Mouse (Mus musculus) layer of hippocampus, adult 11-12 months (tissue): ENCODE results near the gene Birc3.
"Not testable (repeated sequence)": the region's sequence is repeated elsewhere in the genome, so short reads cannot be mapped to it uniquely, and the experiment has no call there.

ENCODE experiments used
- DNase-seq: peaks from one replicate; pipeline ENCODE4 v3.0.0; 2022; ENCODE audit warnings: low spot score

Gene Birc3

DNA sequence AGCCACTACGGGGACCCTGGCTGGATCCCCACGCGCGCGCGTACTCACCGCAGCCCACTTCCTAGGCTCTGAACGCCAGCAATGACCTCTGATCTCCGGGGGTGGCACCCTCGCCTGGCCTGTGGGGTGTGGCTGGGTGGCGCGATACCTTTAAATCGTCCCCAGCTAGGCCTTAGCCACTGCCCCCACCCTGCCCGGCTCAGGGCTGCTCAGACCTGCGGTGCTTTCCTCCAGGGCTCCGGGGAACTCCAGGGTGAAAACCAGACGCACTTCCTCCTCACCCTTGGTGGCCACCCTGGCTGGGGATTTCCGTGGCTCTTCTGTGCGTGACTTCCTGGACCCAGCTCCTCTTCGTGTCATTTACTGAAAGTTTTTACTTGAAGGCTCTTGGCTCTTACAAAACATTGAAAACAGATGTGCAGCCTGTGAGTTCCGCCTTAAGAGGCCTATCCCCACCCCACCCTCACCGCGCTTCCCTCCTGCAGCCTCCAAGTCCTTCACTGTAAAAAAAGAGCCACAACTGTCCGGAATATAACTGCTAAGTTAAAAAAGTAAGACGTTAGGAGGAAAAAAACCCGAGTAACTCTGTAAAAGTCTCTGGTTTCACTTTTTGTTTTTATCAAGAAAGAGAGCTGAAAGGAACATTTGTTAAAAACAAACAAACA is at the start of gene Birc3:
Gene Birc3, minus strand, starts transcription at position 412 of the 665 bp plus-strand sequence.
- peak; percentile 44 for DNase-seq

DNA sequence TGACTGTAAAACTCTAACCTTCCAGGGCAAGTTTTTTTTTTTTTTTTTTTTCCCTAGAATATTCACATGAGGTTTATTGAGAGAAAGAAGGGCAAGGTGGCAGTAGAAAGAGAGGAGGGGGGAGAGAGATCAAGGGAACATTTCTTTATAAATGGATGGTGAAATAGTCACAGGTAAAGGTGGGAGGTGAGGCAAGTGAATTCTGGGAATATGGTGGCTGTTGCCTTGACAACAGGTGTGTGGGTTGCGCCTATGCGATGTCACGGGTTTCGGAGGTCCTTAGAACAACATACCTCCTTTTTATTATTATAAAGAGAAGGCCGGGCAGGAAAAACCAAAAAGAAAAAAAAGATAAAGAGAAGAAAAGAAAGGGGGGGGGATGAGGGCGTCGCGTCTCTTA is 41.9 kb upstream of the Birc3 start:
- no peak for DNase-seq

DNA sequence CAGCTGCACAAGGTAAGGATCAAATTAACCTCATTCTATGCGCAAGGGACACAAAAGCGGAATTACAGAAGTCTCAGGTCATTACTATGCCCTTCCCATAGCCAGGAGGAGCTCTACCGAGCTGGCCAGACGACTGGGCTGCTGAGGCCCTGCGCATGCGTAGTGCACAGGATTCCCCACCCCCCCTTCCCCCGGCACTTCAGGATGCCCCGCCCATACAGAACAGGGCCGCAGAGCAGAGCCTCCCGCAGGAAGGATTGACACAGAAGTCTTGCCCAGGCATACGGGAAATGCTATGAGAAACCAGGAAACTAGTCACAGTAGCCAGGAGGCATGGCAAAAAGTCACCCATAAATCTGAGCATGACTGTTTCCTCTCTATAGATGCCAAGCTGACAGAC is 41.5 kb upstream of the Birc3 start:
- peak; percentile 19 for DNase-seq

DNA sequence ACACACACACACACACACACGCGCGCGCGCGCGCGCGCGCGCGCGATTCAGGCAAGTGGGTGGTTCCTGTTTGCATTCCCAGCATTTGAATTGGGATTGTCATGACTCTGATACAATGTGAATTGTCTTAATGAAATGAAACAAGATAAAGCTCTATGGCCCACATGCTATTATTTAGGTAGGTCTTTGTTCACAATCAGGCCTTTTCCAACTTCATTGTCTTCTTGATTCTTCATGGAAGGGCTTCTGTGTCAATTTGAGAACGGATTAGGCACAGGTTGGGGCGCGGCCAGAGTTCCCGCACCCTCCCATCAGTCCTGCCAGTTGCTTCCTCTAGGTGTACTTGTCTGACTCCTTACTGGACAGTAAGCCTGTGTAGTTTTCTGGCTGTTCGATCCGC is 41.0 kb upstream of the Birc3 start:
- no peak for DNase-seq

DNA sequence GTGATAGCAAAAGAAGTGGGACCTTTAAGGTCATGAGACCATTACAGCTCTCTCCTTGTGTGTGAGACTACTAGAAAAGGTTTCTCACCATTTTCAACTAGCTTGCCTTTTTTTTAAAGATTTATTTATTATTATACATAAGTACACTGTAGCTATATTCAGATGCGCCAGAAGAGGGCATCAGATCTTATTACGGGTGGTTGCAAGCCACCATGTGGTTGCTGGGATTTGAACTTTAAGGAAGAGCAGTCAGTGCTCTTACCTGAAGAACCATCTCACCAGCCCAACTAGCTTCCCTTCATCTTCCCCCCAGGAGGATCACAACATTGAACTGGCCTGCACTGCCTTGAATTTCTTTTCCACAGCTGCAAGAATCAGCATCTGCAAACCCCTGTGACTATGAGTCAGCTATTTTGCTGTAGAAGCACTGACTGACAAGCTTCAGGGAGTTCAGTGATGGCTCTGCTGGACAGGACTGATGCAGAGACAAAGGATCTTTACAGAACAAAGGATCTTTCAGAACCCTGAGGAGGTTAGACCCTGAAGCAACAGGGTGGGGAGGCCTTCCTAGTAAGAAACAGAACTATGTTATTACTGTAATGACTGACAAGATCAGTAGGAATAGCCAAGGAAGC is 34.5 kb upstream of the Birc3 start:
- no peak for DNase-seq

DNA sequence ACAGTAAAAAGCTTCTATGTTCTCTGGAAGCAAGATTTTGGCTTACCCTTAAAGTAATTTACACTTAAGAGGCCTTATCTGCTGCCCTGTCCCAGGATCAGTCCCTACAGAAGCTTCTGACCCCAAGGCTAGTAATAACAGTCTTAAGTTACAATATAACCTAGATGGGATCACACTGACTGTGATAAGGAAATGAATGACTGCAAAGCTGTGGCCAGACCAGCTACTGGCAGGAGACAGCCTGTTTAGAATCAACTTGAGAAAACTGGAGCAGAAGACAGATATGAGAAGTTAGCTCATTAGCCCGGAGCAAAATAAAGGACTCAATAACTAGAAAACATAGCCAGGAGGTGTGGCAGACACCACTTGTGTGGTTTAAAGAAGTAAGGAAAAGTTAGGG is 33.6 kb upstream of the Birc3 start:
- no peak for DNase-seq

DNA sequence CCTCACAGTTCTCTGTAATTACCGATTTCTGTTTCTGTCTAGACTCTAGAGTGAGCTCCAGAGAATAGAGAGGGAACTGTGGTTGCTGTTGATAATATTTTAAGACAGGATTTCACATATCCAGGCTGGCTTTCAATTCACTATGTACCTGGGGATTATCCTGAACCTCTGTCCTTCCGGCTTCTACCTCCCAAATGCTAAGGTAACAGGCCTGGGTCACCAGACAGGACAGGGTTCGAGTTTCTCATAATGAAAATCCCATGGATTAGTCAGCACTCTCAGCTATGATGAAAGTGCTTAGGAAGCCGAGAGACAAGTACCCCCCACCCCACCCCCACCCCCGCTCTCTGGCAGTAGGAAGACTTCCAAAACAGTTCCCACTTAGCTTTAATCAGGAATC is 30.8 kb upstream of the Birc3 start:
- no peak for DNase-seq

DNA sequence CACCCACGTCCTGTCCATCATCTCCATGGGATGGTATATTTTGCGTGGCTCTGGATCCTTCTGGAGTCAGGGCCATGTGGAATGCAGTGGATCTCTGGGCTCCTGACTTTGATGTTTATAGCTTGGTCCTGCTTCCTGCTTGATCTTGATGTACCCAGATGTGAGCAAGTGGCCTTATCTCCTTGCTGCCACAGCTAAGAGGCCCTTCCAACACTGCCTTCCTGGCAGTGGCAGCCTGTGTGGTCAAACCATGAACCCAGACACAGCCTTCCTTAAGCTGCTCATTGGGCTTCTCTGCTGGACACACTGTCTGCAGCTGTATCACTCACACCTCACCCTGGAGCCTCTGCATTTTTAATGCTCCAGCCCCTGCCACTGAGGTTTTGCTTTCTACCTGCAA is 30.3 kb upstream of the Birc3 start:
- no peak for DNase-seq

DNA sequence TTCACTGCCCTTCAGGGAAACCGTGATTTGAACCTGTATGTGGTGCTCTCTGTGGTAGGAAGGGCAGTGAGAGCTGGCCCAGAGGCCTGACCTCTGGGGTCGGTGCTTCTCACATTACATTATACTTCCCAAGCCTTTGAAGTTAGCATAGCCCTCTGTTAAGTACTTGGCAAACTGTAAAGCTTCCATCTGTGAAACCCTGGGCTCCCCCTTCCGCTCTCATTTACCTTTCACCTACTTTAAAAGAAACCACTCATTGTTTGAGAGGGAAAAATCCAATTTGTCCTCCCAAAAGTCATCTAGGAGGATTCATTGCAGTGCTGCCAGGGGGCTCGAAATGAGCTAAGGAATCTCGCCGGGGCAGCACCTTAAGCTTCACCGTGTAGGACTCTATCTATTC is 29.3 kb upstream of the Birc3 start:
- no peak for DNase-seq

DNA sequence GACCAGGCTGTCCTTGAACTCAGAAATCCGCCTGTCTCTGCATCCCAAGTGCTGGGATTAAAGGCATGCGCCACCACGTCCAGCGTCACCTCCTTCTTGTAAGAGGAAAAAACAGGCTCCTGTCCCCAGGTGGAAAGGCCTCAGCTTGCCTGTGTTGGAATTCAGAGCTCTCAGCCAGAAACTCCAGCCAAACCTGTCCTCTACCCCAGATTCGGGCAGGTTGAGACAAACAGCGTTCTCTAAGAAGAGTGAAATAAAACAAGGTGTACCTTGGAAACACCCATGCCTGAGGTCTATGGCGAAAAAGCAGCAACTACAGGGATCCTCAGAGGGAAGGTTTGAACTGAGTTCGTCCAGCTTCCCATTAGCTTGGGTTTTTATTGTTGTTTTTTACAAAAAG is 28.0 kb upstream of the Birc3 start:
- no peak for DNase-seq

DNA sequence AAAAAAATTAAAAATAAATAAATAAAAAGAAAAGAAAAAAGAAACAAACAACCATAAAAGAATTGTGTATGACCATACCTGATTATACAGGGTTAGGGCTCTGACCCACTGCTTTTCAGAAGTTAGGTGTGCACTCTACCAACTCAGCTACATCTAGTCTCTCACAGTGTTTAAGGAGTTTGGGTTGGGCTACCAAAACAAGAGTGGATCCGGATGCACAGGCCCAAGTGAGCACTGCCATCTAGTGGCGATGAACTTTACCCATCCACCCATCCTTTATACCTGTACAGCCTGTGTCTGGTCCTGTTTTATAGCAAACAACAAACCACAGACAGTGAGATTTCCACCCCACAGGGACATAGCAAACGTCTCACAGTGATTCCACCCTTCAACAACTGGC is 24.5 kb upstream of the Birc3 start:
- DNase-seq = peak; percentile 71

DNA sequence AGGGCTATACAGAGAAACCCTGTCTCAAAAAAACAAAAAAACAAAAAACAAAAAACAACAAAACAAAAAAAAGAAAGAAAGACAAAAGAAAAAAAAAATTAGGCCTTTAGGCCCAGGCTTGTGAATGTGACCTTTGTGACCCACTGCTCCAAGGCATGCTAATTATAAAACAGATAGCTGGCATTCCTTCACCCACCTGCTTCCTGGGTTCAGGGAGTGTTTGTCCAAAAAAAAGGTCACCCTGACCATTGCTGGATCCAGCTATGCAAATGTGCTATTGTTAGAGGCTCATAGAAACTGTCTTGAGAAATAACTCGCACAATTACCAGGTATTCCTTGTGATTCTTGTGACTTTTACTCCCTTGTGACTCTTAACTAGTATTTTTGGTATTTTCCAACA is 18.8 kb upstream of the Birc3 start:
- DNase-seq = not testable (repeated sequence)

DNA sequence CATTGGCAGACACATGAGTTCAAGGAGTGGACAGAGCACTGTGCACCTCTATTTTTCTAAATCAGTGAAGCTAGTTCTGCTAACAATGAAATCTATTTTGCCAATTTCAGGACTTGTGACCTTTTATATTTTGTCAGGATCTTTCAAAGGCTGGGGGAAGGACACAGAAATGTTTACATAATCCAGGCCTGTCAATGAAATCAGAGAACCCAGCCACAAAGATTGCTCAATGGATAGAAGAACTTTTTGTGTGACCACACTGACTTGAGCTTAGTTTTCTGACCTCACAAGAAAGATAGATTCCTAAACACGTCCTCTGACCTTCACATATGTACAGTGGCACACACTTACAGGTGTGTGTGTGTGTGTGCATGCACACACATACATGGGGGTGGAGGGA is 18.2 kb upstream of the Birc3 start:
- DNase-seq = no peak

DNA sequence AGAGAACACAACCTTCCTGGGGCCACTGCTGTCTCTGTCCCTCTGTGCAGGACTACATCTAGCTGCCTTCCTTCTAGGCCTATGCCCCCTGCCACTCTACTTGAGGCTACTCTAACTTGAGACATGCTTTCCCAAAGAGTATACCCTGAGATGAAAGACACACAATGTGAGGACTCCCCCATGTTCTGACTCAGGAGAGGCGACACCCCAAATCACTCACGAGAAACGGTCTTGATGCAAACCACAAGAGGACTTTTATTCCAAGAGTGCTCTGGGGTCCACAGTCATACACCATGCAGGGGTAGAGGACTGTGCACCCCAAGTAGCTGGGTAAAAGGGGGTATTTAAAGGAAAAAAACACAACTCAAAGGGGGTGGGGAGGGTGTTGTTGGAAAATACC is 11.4 kb upstream of the Birc3 start:
- DNase-seq = no peak

DNA sequence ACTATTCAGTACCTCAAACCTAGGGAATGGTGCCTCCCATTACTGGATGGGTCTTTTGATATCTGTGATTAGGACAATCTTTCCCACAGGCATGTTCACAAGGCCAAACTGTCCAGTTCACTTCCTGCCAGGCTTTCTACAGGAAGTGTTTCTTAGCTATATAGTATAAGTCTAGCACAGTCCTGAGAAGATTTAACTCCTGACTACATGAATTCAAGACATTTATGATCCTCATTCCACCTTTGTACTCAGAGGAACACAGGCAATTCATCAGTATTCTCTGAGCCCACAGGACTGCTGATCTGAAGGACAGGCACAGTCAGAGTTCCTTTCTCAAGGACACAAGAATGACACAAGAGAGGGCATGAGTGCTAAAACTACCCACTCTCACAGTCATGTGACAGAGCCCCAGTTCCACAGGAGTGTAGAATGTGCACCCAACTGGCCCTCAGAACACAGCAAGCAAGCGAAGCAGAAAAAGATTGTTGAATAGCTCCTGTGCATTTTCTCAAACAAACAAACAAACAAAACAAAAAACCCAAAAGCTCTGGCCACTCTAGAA is 9.4 kb upstream of the Birc3 start:
- no peak for DNase-seq

DNA sequence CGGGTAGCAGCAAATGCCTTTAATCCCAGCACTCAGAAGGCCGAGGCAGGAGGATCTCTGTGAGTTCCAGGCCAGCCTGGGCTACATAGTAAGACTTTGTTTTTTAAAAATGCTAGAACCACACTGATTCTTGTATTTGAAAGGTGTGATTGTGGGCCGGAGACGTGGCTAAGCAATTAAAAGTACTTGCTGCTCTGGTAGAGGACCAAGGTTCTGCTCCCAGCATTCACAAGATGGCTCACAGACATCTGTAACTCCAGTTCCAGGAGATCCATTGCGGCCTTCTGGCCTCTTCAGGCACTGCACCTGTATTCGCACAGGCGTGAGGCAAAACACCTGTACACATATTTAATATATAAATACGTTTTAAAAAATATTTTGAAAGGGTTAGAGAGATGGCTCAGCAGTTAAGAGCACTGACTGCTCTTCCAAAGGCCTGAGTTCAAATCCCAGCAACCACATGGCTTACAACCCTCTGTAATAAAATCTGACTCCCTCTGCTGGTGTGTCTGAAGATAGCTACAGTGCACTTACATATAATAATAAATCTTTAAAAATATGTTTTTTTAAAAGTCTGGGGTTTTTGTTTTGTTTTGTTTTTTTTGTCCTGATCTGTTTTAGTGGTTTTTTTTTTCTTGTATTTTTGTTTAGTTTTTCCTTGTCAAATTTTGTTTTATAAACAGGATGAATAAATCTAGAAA is 675 bp upstream of the Birc3 start:
- no peak for DNase-seq

DNA sequence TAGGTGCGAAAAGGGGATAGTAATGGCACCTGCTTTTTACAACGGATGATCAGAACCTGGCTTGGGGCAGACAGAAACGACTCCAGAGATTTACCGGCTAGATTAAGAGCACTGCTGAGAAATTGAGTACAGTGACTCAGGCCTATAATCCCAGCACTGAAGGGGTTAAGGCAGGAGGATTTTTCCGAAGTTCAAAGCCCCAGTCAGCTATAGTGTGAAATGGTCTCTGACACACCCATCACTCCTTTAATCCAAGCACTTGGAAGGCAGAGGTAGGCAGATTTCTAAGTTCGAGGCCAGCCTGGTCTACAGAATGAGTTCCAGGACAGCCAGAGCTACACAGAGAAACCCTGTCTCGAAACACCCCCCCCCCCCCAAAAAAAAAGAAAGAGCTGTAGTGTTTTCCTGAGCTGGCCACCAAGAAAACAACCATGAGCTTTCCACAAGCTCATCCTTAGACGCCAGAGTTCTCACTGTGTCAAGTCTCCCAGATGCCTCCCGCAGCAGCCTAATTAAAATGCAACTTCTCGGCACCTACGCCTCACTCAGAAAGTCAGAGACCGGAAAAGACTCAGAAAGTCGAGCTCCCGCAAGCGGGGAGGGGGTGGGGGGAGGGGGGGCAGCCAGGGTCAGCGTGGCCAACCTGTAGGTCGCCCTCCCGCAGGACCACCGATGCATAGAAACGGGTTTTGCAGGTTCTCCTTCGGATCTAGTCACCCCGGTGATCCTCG is 777 bp downstream of the Birc3 start:
- no peak for DNase-seq

DNA sequence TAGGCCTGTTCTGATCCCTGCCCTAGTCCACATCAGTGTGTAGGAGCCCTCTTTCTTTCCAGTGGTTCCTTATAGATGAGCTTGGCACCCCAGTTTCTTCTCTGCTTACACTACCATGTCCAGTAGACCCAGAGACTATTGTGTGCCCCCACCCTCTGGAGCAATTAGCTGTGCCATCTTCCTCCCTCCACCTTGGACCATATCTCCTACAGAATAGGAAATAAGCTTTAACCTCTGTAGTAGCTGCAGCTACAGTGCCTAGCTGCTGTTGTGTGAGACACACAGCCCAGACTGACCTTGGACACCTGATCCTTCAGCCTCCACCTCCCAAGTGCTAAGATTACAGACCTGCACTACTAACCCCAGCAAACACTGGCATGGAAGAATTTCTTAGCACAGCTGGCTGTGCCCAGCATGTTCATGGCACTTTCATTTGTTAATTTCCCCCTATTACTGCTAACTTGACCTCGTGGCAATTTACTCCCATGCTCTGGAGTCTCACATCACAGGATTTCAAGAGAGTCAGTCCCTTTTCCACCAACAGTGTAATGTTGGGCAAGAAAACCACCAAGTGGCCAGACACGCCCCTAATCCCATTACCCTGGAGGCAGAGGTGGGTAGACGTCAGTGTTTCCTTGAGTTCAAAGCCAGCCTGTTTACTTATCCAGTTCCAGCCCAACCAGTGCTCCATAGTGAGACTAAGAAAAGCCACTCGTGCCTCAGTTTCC is 1.5 kb downstream of the Birc3 start:
- DNase-seq = no peak

DNA sequence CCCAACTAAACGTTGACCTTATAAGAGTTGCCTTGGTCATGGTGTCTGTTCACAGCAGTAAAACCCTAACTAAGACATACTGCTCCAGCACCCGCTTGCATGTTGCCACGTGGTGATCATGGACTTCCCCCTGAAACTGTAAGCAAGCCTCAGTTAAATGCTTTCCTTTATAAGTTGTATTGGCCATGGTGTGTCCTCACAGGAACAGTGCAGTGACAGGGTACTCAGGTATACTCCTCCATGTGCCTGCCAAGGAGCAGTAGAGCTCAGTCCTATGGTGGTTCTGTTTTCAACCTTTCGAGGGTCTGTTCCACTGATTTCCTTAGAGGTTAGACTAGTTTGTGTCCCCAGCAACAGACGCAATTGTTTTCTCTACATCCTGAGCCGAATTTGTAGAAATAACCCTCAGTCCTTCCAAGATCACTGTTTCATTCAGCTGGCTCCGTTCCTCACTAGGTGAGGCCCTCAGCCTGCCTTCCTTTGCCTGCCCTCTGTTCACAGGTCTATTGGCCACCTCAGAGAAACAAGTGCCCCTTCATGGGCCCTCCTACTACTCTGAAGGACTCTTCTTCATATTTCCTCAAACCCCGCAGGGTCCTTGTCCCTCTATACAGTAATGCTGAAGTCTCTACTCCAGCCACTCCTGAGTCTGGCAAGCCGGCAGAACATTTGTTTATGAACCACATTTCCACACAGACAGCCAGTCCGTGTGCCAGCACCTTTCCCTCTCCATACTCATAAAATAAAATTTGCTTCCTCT is 2.2 kb downstream of the Birc3 start:
- DNase-seq = no peak

DNA sequence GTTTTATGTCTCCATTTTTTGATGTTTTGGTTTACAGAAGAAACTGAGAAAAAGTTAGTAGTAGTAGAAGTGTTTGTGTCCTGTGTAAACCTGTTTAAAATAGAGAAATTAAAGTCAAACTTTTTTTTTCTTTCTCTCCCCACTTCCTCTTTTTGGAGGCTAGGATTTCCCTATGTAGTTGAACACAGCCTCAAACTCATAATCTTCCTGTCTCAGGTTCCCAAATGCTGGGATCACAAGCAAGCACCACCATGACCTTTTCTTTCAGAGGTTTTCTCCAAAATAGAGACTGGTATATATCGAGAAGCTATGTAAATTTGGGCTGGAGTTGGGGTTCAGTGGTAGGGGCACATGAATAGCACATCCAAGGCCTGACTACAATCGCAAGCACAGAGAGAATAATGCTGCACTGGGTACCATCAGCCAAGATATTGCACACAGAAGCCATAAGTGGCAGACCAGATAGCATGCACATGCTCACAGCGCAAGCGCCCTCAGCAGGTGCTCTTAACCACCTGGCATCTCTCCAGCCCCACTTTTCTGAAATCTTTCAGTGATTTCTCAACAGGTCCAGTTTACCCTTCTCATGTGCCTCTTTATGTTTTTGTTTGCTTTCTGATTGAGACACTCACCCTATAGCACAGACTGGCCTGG is 4.0 kb downstream of the Birc3 start:
- DNase-seq = no peak

DNA sequence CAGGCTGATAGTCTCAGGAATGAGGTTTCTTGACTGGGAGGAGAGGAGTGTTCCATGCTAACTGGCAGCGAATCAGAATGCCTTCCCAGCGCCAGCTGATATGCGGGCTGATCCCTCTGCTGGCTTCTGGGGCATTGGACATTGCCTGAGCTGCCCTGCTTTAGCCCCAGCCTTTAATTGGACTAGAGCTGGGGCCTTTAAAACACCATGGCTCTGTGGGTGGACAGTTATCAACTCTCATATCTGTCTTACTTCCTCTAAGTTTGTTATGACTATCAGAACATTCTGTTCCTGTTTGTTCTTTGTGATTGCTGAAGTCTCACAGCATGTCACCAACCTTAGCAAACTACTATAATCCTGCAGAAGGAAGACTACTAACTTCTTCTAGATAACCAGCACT is 5.0 kb downstream of the Birc3 start:
- DNase-seq = no peak
